Mouse (Mus musculus): ENCODE data around the gene Folr1.

DNA sequence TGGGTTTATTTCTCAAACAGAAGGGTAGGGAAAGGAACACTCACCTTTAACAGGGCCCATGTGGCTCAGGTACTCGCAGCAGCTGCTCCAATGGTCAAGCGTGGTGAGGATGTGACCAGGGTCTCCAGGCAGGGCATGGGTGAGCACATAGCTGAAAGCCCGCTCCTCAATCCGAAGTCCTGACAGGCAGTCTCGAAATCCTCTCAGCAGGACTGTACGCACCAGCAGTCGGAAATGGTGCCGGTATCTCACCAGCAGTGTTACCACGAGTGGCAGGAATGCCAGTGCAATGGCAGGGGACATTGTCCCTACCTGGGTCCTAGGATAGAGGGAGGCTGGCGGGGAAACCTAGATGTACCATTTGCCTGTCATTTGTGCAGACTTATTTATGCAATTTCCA is 31.4 kb upstream of the Folr1 start:
- no peak for TF ChIP-seq CTCF (IDR thresholded peaks at IDR 0.05; ENCODE audit: low read depth)
- TF ChIP-seq EP300 (IDR thresholded peaks at IDR 0.05; ENCODE audit: low read depth) = no peak

Data from liver, postnatal 0 days (tissue).